Mouse (Mus musculus) ES-Bruce4 (cell line): ENCODE measurements around the gene Ppp1r8.

Experiments used
- CTCF ChIP-seq: IDR thresholded peaks from one replicate; pipeline ENCODE4 v1.8.1; 2011; ENCODE audit warnings: low read depth, low read length
- POLR2A ChIP-seq: IDR thresholded peaks from one replicate; pipeline ENCODE4 v1.8.1; 2011; ENCODE audit warnings: low read length; ENCODE audit not compliant: insufficient read depth

- TF ChIP-seq POLR2A (no peak), CTCF (no peak)
Measured at GRCm38 (mm10) chr4:132802171-132802637, 40.8 kb downstream of the Ppp1r8 start.
